Mouse (Mus musculus) E14TG2a.4 (cell line): ENCODE measurements at regions not wholly inside any gene's neighbourhood (a gene's known extent, or its start where the extent isn't known, plus 50 kb on each side); places are given as distances from the start of the nearest gene placed in this dataset.
"Not testable (repeated sequence)": the region's sequence is repeated elsewhere in the genome, so short reads cannot be mapped to it uniquely, and the experiment has no call there.

Experiments used
- CTCF ChIP-seq: conservative IDR thresholded peaks from 2 replicates; pipeline ENCODE4 v1.5.1; 2014; ENCODE audit warnings: low read length
- NANOG ChIP-seq: IDR thresholded peaks from 2 replicates; pipeline ENCODE4 v1.6.1; 2014; ENCODE audit warnings: borderline replicate concordance, low read length, mixed read lengths

DNA sequence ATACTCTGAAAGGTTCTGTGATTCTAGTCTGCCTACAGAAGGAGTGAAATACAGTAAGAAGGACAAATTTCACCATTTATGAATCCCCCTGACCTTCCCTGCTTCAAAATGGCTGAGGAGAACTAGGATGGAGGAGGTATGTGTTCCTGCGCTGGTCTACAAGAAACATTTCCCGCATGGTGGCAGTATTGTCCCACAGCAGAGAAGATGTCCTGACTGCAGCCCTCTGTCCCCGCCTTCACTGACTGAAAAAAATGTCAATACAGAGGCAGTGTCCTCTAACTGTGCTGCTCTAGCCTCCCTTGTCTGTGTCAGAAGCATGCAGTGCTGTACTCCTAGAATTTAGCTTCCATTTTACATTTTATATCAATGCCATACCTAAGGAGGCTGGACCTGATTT is 186.6 kb upstream of the Olfr1324 start:
- TF ChIP-seq CTCF, result peak; percentile 19; the same call in 1 of the 2 replicates
- TF ChIP-seq NANOG, result not testable (repeated sequence)
